Mouse (Mus musculus) adrenal gland, adult 8-10 months (tissue): ENCODE measurements around the gene Dnah11. TPM values are rescaled to one million over a fixed set of nuclear protein-coding genes. Genes with fewer than 3 reads are reported as not detected.
"Not testable (repeated sequence)": the region's sequence is repeated elsewhere in the genome, so short reads cannot be mapped to it uniquely, and the experiment has no call there.

Source experiments
- DNase-seq: peaks from one replicate; pipeline ENCODE4 v3.0.0; 2022
- total RNA-seq, 4 experiments: library from RNA; stranded (reverse); gene quantifications; 2 replicates each; pipeline ENCODE4 v1.2.4; 2022

The Dnah11 gene
- total RNA-seq, 4 experiments from 2014 or later, result 0.03 TPM; not detected in 2

- no peak for DNase-seq
Observed at GRCm38 (mm10) chr12:117959213-117959612, 239.6 kb downstream of the Dnah11 start.

GRCm38 (mm10) chr12:117946823-117947704 is 251.8 kb downstream of the Dnah11 start:
- DNase-seq, result no peak

GRCm38 (mm10) chr12:117941947-117942346 is 256.9 kb downstream of the Dnah11 start:
- no peak for DNase-seq

GRCm38 (mm10) chr12:117938214-117938613 is 260.6 kb downstream of the Dnah11 start:
- no peak for DNase-seq

- DNase-seq, result no peak
Observed at GRCm38 (mm10) chr12:117932026-117932425, 266.8 kb downstream of the Dnah11 start.

- DNase-seq, result no peak
Observed at GRCm38 (mm10) chr12:117929768-117930167, 269.1 kb downstream of the Dnah11 start.

- no peak for DNase-seq
Observed at GRCm38 (mm10) chr12:117915826-117916588, 282.8 kb downstream of the Dnah11 start.

GRCm38 (mm10) chr12:117914613-117915245 is 284.1 kb downstream of the Dnah11 start:
- DNase-seq, result no peak

GRCm38 (mm10) chr12:117911396-117911795 is 287.4 kb downstream of the Dnah11 start:
- no peak for DNase-seq

GRCm38 (mm10) chr12:117905232-117905840 is 293.5 kb downstream of the Dnah11 start:
- DNase-seq, result peak; percentile 1

- DNase-seq, result no peak
Observed at GRCm38 (mm10) chr12:117903671-117904070, 295.2 kb downstream of the Dnah11 start.

- DNase-seq, result not testable (repeated sequence)
Observed at GRCm38 (mm10) chr12:117901352-117901751, 297.5 kb downstream of the Dnah11 start.

- DNase-seq, result not testable (repeated sequence)
Observed at GRCm38 (mm10) chr12:117900798-117901197, 298.0 kb downstream of the Dnah11 start.

GRCm38 (mm10) chr12:117887422-117887821 is 311.4 kb downstream of the Dnah11 start:
- no peak for DNase-seq

- DNase-seq, result no peak
Observed at GRCm38 (mm10) chr12:117884627-117885026, 314.2 kb downstream of the Dnah11 start.

GRCm38 (mm10) chr12:117878341-117878740 is 320.5 kb downstream of the Dnah11 start:
- no peak for DNase-seq

- DNase-seq, result no peak
Observed at GRCm38 (mm10) chr12:117872265-117872664, 326.6 kb downstream of the Dnah11 start.

- no peak for DNase-seq
Observed at GRCm38 (mm10) chr12:117867708-117868564, 330.9 kb downstream of the Dnah11 start.

- DNase-seq, result no peak
Observed at GRCm38 (mm10) chr12:117862655-117863054, 336.2 kb downstream of the Dnah11 start.

- no peak for DNase-seq
Observed at GRCm38 (mm10) chr12:117861249-117861648, 337.6 kb downstream of the Dnah11 start.

- no peak for DNase-seq
Observed at GRCm38 (mm10) chr12:117860840-117861239, 338.0 kb downstream of the Dnah11 start.
